Mouse (Mus musculus) megakaryocyte-erythroid progenitor cell, adult 5 weeks (primary cell): ENCODE results near the gene Rps8. TPM values are rescaled to one million over a fixed set of nuclear protein-coding genes. Genes with fewer than 3 reads are reported as not detected.

Source experiments
- polyA plus RNA-seq: library from polyadenylated mRNA; stranded (reverse); fragments of >175 nt; gene quantifications from 2 replicates; pipeline ENCODE4 v1.2.3, GENCODE M21; 2012

Rps8 gene
- 3,874 and 4,497 TPM in 2 replicates for polyA plus RNA-seq

GRCm38 (mm10) chr4:117155792-117156355 is at the start of gene Rps8:
Gene Rps8 (minus strand): TSS chr4:117156243.

GRCm38 (mm10) chr4:117181863-117182758 is 26.1 kb upstream of the Rps8 start, which contains the start of gene Kif2c:
Gene Kif2c (minus strand): TSS chr4:117182639.

GRCm38 (mm10) chr4:117133817-117134600 is 22.0 kb downstream of the Rps8 start, which contains the start of gene Plk3:
Gene Plk3 (minus strand): TSS chr4:117133963.

GRCm38 (mm10) chr4:117126675-117127290 is 29.3 kb downstream of the Rps8 start, which contains the start of gene Tctex1d4:
Gene Tctex1d4 (plus strand): TSS chr4:117126794.

GRCm38 (mm10) chr4:117125348-117125909 is 30.6 kb downstream of the Rps8 start, which contains the start of gene Btbd19:
Gene Btbd19 (minus strand): TSS chr4:117125725.

Other genes starting within 250 kb of the Rps8 start
- 40.2 and 44.6 TPM in 2 replicates for gene Urod, start 161.8 kb downstream of the Rps8 start, polyA plus RNA-seq
- 22.4 and 23.6 TPM in 2 replicates for gene Hectd3, start 160.9 kb downstream of the Rps8 start, polyA plus RNA-seq
- gene Eif2b3, start 136.8 kb downstream of the Rps8 start, polyA plus RNA-seq: 4.7 and 5.1 TPM in 2 replicates
- 1.5 and 2.6 TPM in 2 replicates for gene Ptch2, start 60.2 kb downstream of the Rps8 start, polyA plus RNA-seq
- 17.7 and 19.9 TPM in 2 replicates for gene Btbd19, start 30.5 kb downstream of the Rps8 start, polyA plus RNA-seq
- gene Tctex1d4, start 29.4 kb downstream of the Rps8 start, polyA plus RNA-seq: 0.27 and 0.87 TPM in 2 replicates
- gene Plk3, start 22.3 kb downstream of the Rps8 start, polyA plus RNA-seq: 26.2 and 33.9 TPM in 2 replicates
- 4.0 and 4.8 TPM in 2 replicates for gene Kif2c, start 26.4 kb upstream of the Rps8 start, polyA plus RNA-seq
- gene Tmem53, start 95.7 kb upstream of the Rps8 start, polyA plus RNA-seq: 2.4 and 4.3 TPM in 2 replicates
- gene Armh1, start 95.9 kb upstream of the Rps8 start, polyA plus RNA-seq: not detected in 2 replicates